Mouse (Mus musculus): ENCODE data around the gene Gm10428. TPM values are rescaled to one million over a fixed set of nuclear protein-coding genes. Genes with fewer than 3 reads are reported as not detected.

Gene Gm10428
- polyA plus RNA-seq, 2 experiments: not detected

- peaks cover 4% of the 10 kb centered on the region for H3K27me3 ChIP-seq (ENCODE audit: control insufficient read depth, insufficient read depth, low read length)
- H3K36me3 ChIP-seq (replicated peaks; ENCODE audit: control insufficient read depth, insufficient read depth, low read depth): no peaks in the 10 kb centered on the region
- ATAC-seq (ENCODE audit: insufficient read depth): no peak
- H3K9me3 ChIP-seq (ENCODE audit: control insufficient read depth, low read length): no peaks in the 10 kb centered on the region
- H3K27ac ChIP-seq: no peak overlapping the region
- TF ChIP-seq EP300 (IDR thresholded peaks at IDR 0.05; ENCODE audit: low read depth): no peak
- no peak for TF ChIP-seq CTCF (IDR thresholded peaks at IDR 0.05; ENCODE audit: low read depth)
- H3K4me3 ChIP-seq (ENCODE audit: insufficient read depth in 1 of 2, low read depth in 2 of 2, low read length in 2 of 2): no peak overlapping the region
- DNase-seq (ENCODE audit: low read depth in 3 of 3, low spot score in 3 of 3): no peak
- no peaks in the 10 kb centered on the region for H3K4me1 ChIP-seq (replicated peaks; ENCODE audit: control insufficient read depth in 2 of 2, insufficient read depth in 2 of 2, low read length in 1 of 2)
- H3K9ac ChIP-seq (replicated peaks): no peak overlapping the region
- no peak overlapping the region for H3K4me2 ChIP-seq (ENCODE audit: low read depth)
- 47% methylated on average over 9 of the region's 9 CpGs for WGBS (ENCODE audit: insufficient replicate concordance)
These were observed 8.0 kb downstream of the Gm10428 start for GRCm38 (mm10) chr11:62760755-62761457.

DNA sequence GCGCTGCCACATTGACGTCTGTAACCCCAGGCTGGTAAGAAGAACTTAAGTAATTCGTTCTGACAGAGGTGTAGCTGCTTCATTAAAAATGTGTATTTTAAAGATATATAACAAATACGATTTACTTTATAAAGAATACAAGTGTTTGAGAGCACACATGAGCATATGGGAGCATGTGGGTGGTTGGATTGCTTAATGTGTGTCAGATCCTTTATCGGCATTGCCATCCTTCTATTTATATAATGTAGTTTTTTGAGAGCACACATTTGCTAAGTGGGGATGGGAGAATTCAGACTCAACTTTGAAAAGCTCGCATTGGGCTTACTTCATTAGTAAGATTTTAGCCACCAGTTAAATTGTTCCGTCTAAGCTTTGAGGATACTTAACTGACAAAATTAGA, 23.6 kb downstream of the Gm10428 start:
- no peak overlapping the region for H3K4me2 ChIP-seq (ENCODE audit: low read depth)
- no peaks in the 10 kb centered on the region for H3K4me1 ChIP-seq (replicated peaks; ENCODE audit: control insufficient read depth in 2 of 2, insufficient read depth in 2 of 2, low read length in 1 of 2)
- no peak overlapping the region for H3K4me3 ChIP-seq (ENCODE audit: insufficient read depth in 1 of 2, low read depth in 2 of 2, low read length in 2 of 2)
- H3K9ac ChIP-seq (replicated peaks): no peak overlapping the region
- DNase-seq (ENCODE audit: low read depth in 3 of 3, low spot score in 3 of 3) (no peak), ATAC-seq (ENCODE audit: insufficient read depth) (no peak)
- peaks cover 5% of the 10 kb centered on the region for H3K9me3 ChIP-seq (ENCODE audit: control insufficient read depth, low read length)
- H3K27me3 ChIP-seq (ENCODE audit: control insufficient read depth, insufficient read depth, low read length): no peaks in the 10 kb centered on the region
- H3K27ac ChIP-seq: no peak overlapping the region
- no peaks in the 10 kb centered on the region for H3K36me3 ChIP-seq (replicated peaks; ENCODE audit: control insufficient read depth, insufficient read depth, low read depth)
- WGBS (ENCODE audit: insufficient replicate concordance): 68% methylated on average over 7 of the region's 7 CpGs
- no peak for TF ChIP-seq CTCF (IDR thresholded peaks at IDR 0.05; ENCODE audit: low read depth)
- no peak for TF ChIP-seq EP300 (IDR thresholded peaks at IDR 0.05; ENCODE audit: low read depth)

DNA sequence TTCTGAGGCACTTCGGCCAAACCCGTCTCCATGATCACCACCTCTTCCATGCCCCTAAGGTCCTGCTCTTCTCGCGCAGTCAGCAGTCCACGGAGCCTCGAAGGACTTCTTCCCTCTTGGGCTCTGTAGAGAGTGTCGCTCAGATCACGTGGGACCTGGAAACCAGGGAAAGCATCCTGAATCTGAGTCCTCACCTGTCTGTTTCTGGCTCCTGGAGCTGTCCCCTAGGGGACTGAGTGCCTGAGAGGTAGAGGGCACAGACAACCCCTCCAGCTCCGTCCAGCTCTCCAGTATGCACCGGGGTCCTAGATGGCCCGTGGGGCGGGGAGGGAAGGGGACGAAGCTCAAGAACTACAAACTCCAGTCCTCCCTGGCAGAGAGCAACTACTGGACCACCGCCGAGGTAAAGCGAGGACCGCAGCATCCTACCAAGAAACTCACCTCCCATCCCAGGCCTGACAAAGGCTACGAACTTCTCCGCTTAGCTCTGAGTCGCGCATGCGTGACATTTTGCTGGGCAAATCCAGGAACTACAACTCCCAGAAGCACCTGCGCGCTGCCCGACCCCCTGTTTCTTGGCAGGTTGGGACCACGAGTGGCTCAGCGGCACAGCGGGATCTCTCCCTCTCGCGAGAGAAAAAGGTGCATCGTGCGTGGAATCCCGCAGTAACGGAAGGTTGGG, 36.2 kb downstream of the Gm10428 start, which contains the start of gene Zfp286:
Gene Zfp286 (minus strand): TSS at position 528 of the 682 bp plus-strand sequence.
- TF ChIP-seq EP300 (IDR thresholded peaks at IDR 0.05; ENCODE audit: low read depth): no peak
- TF ChIP-seq CTCF (IDR thresholded peaks at IDR 0.05; ENCODE audit: low read depth): no peak
- H3K9me3 ChIP-seq (ENCODE audit: control insufficient read depth, low read length): no peaks in the 10 kb centered on the region
- DNase-seq (ENCODE audit: low read depth in 3 of 3, low spot score in 3 of 3) (peak; percentile 41 to 50 (median 45)), ATAC-seq (ENCODE audit: insufficient read depth) (peak; percentile 61; the same call in 1 of the 2 replicates)
- 10% methylated on average over 34 of the region's 34 CpGs for WGBS (ENCODE audit: insufficient replicate concordance)
- peaks cover 0 to 5% of the 10 kb centered on the region in 2 experiments; a peak in 2 of 4 replicates for H3K4me1 ChIP-seq (replicated peaks; ENCODE audit: control insufficient read depth in 2 of 2, insufficient read depth in 2 of 2, low read length in 1 of 2)
- H3K27ac ChIP-seq: no peak within 1 kb of the TSS
- H3K4me2 ChIP-seq (ENCODE audit: low read depth): peak within 1 kb of the TSS; percentile 70
- peak within 1 kb of the TSS; percentile 49 to 70 for H3K4me3 ChIP-seq (ENCODE audit: insufficient read depth in 1 of 2, low read depth in 2 of 2, low read length in 2 of 2)
- H3K9ac ChIP-seq (replicated peaks): no peak within 1 kb of the TSS; the same call in 1 of the 2 replicates
- no peaks in the 10 kb centered on the region for H3K36me3 ChIP-seq (replicated peaks; ENCODE audit: control insufficient read depth, insufficient read depth, low read depth)
- H3K27me3 ChIP-seq (ENCODE audit: control insufficient read depth, insufficient read depth, low read length): no peaks in the 10 kb centered on the region

DNA sequence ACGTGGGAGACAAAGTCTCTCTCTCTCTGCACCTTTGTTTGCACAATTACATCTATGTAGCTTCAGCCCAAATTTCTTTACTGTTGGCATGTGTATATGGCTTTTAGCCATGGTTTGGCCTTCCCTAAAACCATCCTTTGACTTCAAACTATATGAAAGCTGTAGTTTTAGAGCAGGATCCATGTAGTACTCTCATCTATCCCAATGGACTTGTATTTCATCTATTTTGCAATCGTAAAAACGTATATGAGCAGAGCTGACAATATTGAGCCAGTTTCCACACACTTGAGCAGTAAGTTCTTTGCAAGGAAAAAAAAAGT, 36.7 kb downstream of the Gm10428 start:
- no peak overlapping the region for H3K27ac ChIP-seq
- peak overlapping the region; percentile 49 to 70 for H3K4me3 ChIP-seq (ENCODE audit: insufficient read depth in 1 of 2, low read depth in 2 of 2, low read length in 2 of 2)
- DNase-seq (ENCODE audit: low read depth in 3 of 3, low spot score in 3 of 3): no peak
- ATAC-seq (ENCODE audit: insufficient read depth): no peak
- peaks cover 0 to 5% of the 10 kb centered on the region in 2 experiments; a peak in 2 of 4 replicates for H3K4me1 ChIP-seq (replicated peaks; ENCODE audit: control insufficient read depth in 2 of 2, insufficient read depth in 2 of 2, low read length in 1 of 2)
- TF ChIP-seq CTCF (IDR thresholded peaks at IDR 0.05; ENCODE audit: low read depth) (no peak), EP300 (IDR thresholded peaks at IDR 0.05; ENCODE audit: low read depth) (no peak)
- no peaks in the 10 kb centered on the region for H3K27me3 ChIP-seq (ENCODE audit: control insufficient read depth, insufficient read depth, low read length)
- no peak overlapping the region; the same call in 1 of the 2 replicates for H3K9ac ChIP-seq (replicated peaks)
- no peaks in the 10 kb centered on the region for H3K36me3 ChIP-seq (replicated peaks; ENCODE audit: control insufficient read depth, insufficient read depth, low read depth)
- 48% methylated on average over 3 of the region's 3 CpGs for WGBS (ENCODE audit: insufficient replicate concordance)
- no peaks in the 10 kb centered on the region for H3K9me3 ChIP-seq (ENCODE audit: control insufficient read depth, low read length)
- peak overlapping the region; percentile 70 for H3K4me2 ChIP-seq (ENCODE audit: low read depth)

Other genes starting within 250 kb of the Gm10428 start
- gene Cenpv, start 213.8 kb upstream of the Gm10428 start, polyA plus RNA-seq (2012; rRNA removed): 23.4 and 26.6 TPM in 2 replicates
- 21.8 and 22.3 TPM in 2 replicates for gene Cenpv, start 213.8 kb upstream of the Gm10428 start, polyA plus RNA-seq (2014; fragmentation: Nextera tagmentation; extraction: Ambion mirVana)
- gene Ubb, start 201.9 kb upstream of the Gm10428 start, polyA plus RNA-seq (2012; rRNA removed): 1,013 and 1,031 TPM in 2 replicates
- gene Ubb, start 201.9 kb upstream of the Gm10428 start, polyA plus RNA-seq (2014; fragmentation: Nextera tagmentation; extraction: Ambion mirVana): 1,383 and 1,393 TPM in 2 replicates
- gene Trpv2, start 178.6 kb upstream of the Gm10428 start, polyA plus RNA-seq (2012; rRNA removed): 3.5 and 4.2 TPM in 2 replicates
- gene Trpv2, start 178.6 kb upstream of the Gm10428 start, polyA plus RNA-seq (2014; fragmentation: Nextera tagmentation; extraction: Ambion mirVana): 4.6 and 4.8 TPM in 2 replicates
- gene Lrrc75a, start 104.6 kb upstream of the Gm10428 start, polyA plus RNA-seq (2012; rRNA removed): 0.93 and 1.1 TPM in 2 replicates
- gene Lrrc75a, start 104.6 kb upstream of the Gm10428 start, polyA plus RNA-seq (2014; fragmentation: Nextera tagmentation; extraction: Ambion mirVana): 0.99 and 1.3 TPM in 2 replicates
- gene Mmgt2, start 104.4 kb upstream of the Gm10428 start, polyA plus RNA-seq (2012; rRNA removed): 8.1 and 8.9 TPM in 2 replicates
- 8.8 and 8.9 TPM in 2 replicates for gene Mmgt2, start 104.4 kb upstream of the Gm10428 start, polyA plus RNA-seq (2014; fragmentation: Nextera tagmentation; extraction: Ambion mirVana)
- gene Zfp287, start 21.2 kb upstream of the Gm10428 start, polyA plus RNA-seq (2012; rRNA removed): 0.21 and 0.26 TPM in 2 replicates
- gene Zfp287, start 21.2 kb upstream of the Gm10428 start, polyA plus RNA-seq (2014; fragmentation: Nextera tagmentation; extraction: Ambion mirVana): 0.22 and 0.42 TPM in 2 replicates
- gene Zfp286, start 36.4 kb downstream of the Gm10428 start, polyA plus RNA-seq (2012; rRNA removed): 0.45 and 0.48 TPM in 2 replicates
- 0.80 and 1.4 TPM in 2 replicates for gene Zfp286, start 36.4 kb downstream of the Gm10428 start, polyA plus RNA-seq (2014; fragmentation: Nextera tagmentation; extraction: Ambion mirVana)
- 0.39 and 0.61 TPM in 2 replicates for gene Trim16, start 67.1 kb downstream of the Gm10428 start, polyA plus RNA-seq (2012; rRNA removed)
- 0.43 and 0.49 TPM in 2 replicates for gene Trim16, start 67.1 kb downstream of the Gm10428 start, polyA plus RNA-seq (2014; fragmentation: Nextera tagmentation; extraction: Ambion mirVana)
- gene Fbxw10, start 94.0 kb downstream of the Gm10428 start, polyA plus RNA-seq (2012; rRNA removed): 0.08 TPM in 1 of 2 replicates, not detected in the other
- gene Fbxw10, start 94.0 kb downstream of the Gm10428 start, polyA plus RNA-seq (2014; fragmentation: Nextera tagmentation; extraction: Ambion mirVana): 0.16 TPM in 1 of 2 replicates, not detected in the other
- 8.5 and 12.9 TPM in 2 replicates for gene Tvp23b, start 126.4 kb downstream of the Gm10428 start, polyA plus RNA-seq (2012; rRNA removed)
- gene Tvp23b, start 126.4 kb downstream of the Gm10428 start, polyA plus RNA-seq (2014; fragmentation: Nextera tagmentation; extraction: Ambion mirVana): 25.3 and 26.3 TPM in 2 replicates
- gene Cdrt4, start 198.1 kb downstream of the Gm10428 start, polyA plus RNA-seq (2012; rRNA removed): not detected in 2 replicates
- not detected in 2 replicates for gene Cdrt4, start 198.1 kb downstream of the Gm10428 start, polyA plus RNA-seq (2014; fragmentation: Nextera tagmentation; extraction: Ambion mirVana)